Mouse (Mus musculus) liver, embryonic 11.5 days (tissue): Measurements from ENCODE around the gene Supt3. TPM values are rescaled to one million over a fixed set of nuclear protein-coding genes. Genes with fewer than 3 reads are reported as not detected.
A peak's percentile ranks its signal among the peaks of the same experiment; 100 is the strongest.

Experiments
- ATAC-seq: fragments of 200-750 bp; cut with Nextera tagmentation; replicated peaks from 2 replicates; pipeline ENCODE4 v1.8.0; 2017; ENCODE audit warnings: moderate number of reproducible peaks, mild to moderate bottlenecking, moderate TSS enrichment, moderate library complexity; ENCODE audit not compliant: low FRiP score
- DNase-seq: peaks from one replicate; pipeline ENCODE4 v3.0.0-alpha.2; 2017; ENCODE audit warnings: low spot score
- H3K27ac ChIP-seq: fragments of 300-500 bp; sonication (generic); 2 replicates; pipeline ENCODE4 v1.5.1; 2014; ENCODE audit warnings: mild to moderate bottlenecking, low read depth, low read length, control low read depth
- H3K27me3 ChIP-seq: fragments of 300-500 bp; sonication (generic); replicated peaks from 2 replicates; pipeline ENCODE4 v1.6.1; 2014; ENCODE audit warnings: low read length, mixed read lengths; ENCODE audit not compliant: control insufficient read depth, insufficient read depth
- H3K36me3 ChIP-seq: fragments of 300-500 bp; sonication (generic); 2 replicates; pipeline ENCODE4 v1.6.1; 2014; ENCODE audit warnings: mild to moderate bottlenecking, low read length, moderate library complexity, mixed read lengths; ENCODE audit not compliant: control insufficient read depth, insufficient read depth
- H3K4me1 ChIP-seq: fragments of 300-500 bp; sonication (generic); replicated peaks from 2 replicates; pipeline ENCODE4 v1.6.1; 2014; ENCODE audit warnings: low read length, mixed read lengths; ENCODE audit not compliant: control insufficient read depth, insufficient read depth
- H3K4me2 ChIP-seq: fragments of 300-500 bp; sonication (generic); 2 replicates; pipeline ENCODE4 v1.6.1; 2014; ENCODE audit warnings: mild to moderate bottlenecking, control low read depth, moderate library complexity
- H3K4me3 ChIP-seq: fragments of 300-500 bp; sonication (generic); 2 replicates; pipeline ENCODE4 v1.5.1; 2014; ENCODE audit warnings: low read depth, low read length, control low read depth
- H3K9ac ChIP-seq: fragments of 300-500 bp; sonication (generic); 2 replicates; pipeline ENCODE4 v1.6.1; 2014; ENCODE audit warnings: low read depth, low read length, control low read depth
- H3K9me3 ChIP-seq: fragments of 300-500 bp; sonication (generic); 2 replicates; pipeline ENCODE4 v1.6.1; 2016; ENCODE audit warnings: low read length, inconsistent platforms, mixed read lengths; ENCODE audit not compliant: control insufficient read depth
- WGBS: fragments of 180-500 bp; shearing (Covaris S2); extraction: QIAGEN DNeasy Blood & Tissue Kit; methylation state at CpG from one replicate; pipeline ENCODE4 v1.1.7; 2014; 5-methylcytosine and 5-hydroxymethylcytosine counted together
- polyA plus RNA-seq: library from polyadenylated mRNA; unstranded; fragments of >200 nt; fragmentation: Nextera tagmentation; extraction: Ambion mirVana; gene quantifications from 2 replicates; pipeline ENCODE4 v1.2.1, GENCODE M21; 2014

Gene Supt3
- polyA plus RNA-seq, 1 experiment from 2014 or later: 17.7 TPM

DNA sequence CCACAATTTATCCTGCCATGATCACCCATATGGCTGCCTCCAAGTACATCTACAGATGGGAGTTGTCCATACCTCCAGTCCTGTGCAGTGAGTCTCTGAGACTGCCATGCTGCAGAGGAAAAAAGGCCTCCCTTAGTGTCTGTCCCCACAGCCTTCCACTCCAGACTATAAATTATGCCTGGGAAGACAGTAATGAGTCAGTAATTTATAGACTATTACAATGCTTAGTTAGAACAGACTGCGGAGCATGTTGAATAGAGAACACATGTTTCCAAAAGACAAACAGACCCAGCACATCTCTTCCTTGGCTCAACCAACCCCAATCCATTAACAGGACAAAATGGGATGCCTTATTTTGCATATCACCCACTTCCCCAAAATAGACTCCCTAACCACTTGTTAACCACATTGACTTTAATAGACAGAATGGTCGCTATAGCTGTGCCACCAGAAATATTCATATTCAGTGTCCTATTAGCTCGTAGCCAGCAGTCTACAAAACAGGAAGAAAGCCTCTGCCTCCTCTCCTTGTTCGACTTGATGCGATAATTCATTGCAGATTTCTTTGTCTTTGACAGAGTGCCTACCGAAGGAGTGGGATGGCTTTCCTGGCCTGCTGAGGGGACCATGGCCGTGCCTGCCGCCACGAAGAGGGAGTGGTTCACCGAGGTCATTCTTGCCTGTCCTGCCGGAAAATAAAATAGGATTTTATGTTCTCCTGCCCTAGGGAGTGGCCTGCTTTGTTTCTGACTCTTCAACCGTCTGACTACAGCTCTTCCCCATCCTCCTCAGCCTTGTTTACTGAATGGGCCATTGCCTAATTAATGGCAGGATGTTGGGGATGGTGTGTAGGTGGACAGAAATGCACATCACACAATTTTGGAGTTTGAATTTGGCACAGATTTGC, 341.9 kb downstream of the Supt3 start:
- no peak overlapping the region for H3K4me2 ChIP-seq
- H3K4me1 ChIP-seq: no peaks in the 10 kb centered on the region
- no peaks in the 10 kb centered on the region for H3K27me3 ChIP-seq
- no peak overlapping the region for H3K27ac ChIP-seq
- no peak overlapping the region for H3K4me3 ChIP-seq
- 62% methylated on average over 12 of the region's 12 CpGs for WGBS
- no peak overlapping the region for H3K9ac ChIP-seq
- no peak for ATAC-seq
- peak; percentile 24 for DNase-seq
- H3K9me3 ChIP-seq: no peaks in the 10 kb centered on the region
- no peaks in the 10 kb centered on the region for H3K36me3 ChIP-seq

DNA sequence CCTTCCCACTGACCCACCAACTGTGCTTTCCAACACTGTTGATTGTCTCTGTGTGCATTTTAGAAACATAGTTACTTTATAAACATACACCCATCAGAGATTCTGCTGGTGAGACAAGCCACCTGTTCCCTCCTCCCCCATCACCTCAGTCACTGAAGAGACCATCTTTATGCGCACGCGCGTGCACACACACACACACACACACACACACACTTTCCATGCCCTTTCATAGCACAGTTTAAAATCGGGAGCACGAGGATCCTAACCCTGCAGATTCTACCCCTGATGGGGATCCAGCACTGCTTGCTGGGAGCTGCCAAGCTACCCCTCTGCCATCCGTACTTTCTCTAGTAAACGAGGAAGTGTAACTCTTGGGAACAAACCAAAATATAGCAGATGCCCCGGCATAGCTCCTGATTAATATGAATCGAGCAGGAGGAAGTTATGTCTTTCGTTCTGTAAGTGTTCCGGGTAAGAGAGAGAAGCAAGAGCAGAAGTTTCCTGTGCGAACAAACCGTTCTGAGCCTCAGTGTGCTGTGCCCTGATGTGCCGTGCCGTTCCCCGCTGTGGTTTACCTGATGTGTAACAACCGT, 342.8 kb downstream of the Supt3 start:
- H3K27me3 ChIP-seq: no peaks in the 10 kb centered on the region
- H3K9ac ChIP-seq: no peak overlapping the region
- no peaks in the 10 kb centered on the region for H3K4me1 ChIP-seq
- ATAC-seq (no peak), DNase-seq (peak; percentile 23)
- no peaks in the 10 kb centered on the region for H3K36me3 ChIP-seq
- no peak overlapping the region for H3K27ac ChIP-seq
- WGBS: 80% methylated on average over 18 of the region's 18 CpGs
- H3K4me2 ChIP-seq: no peak overlapping the region
- no peak overlapping the region for H3K4me3 ChIP-seq
- H3K9me3 ChIP-seq: no peaks in the 10 kb centered on the region

DNA sequence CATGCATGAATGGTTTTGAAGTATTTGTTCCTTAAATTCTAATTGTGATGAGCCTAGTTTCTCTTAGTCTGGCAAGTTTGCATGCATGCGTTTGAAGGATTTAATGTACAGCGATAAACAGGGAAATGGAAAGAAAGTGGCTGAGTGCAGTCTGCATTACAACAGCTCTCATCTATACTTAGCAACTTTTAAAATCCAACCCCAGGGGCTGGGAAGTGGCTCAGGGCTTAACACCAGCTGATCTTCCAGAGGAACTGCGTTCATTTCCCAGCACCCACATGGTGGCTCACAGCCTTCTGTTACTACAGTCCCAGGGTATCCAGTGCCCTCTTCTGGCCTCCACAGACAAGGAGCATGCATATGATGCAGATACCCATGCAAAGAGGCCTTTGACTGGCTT, 346.9 kb downstream of the Supt3 start:
- no peak for ATAC-seq
- Histone ChIP-seq H3K27me3 (no peaks in the 10 kb centered on the region), H3K4me3 (no peak overlapping the region), H3K27ac (no peak overlapping the region), H3K36me3 (no peaks in the 10 kb centered on the region), H3K9me3 (no peaks in the 10 kb centered on the region), H3K9ac (no peak overlapping the region), H3K4me2 (no peak overlapping the region), H3K4me1 (no peaks in the 10 kb centered on the region)
- DNase-seq: no peak
- 89% methylated on average over 3 of the region's 3 CpGs for WGBS

DNA sequence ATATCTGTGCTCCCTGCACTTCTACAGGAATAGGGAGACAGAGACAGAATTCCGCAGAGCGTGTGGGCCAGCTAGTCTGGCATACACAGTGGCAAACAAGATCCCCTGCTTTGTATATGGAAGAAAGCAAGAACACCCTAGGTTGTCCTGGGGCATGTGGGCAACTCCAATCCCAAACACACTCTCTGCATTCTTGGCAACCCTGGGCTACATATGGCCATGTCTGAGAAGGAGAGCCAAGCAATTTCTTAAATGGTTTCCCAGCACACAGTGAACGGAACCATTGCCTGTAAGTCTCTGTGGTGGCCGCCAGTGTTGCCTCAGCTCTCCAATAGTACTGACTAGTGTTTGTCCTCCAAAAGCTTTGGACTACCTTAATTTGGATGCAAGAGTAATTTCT, 351.7 kb downstream of the Supt3 start:
- Histone ChIP-seq H3K36me3 (no peaks in the 10 kb centered on the region), H3K4me3 (no peak overlapping the region), H3K9me3 (no peaks in the 10 kb centered on the region), H3K27ac (no peak overlapping the region), H3K4me2 (no peak overlapping the region), H3K4me1 (no peaks in the 10 kb centered on the region), H3K9ac (no peak overlapping the region), H3K27me3 (no peaks in the 10 kb centered on the region)
- DNase-seq (no peak), ATAC-seq (no peak)
- WGBS: 85% methylated on average over 4 of the region's 4 CpGs

DNA sequence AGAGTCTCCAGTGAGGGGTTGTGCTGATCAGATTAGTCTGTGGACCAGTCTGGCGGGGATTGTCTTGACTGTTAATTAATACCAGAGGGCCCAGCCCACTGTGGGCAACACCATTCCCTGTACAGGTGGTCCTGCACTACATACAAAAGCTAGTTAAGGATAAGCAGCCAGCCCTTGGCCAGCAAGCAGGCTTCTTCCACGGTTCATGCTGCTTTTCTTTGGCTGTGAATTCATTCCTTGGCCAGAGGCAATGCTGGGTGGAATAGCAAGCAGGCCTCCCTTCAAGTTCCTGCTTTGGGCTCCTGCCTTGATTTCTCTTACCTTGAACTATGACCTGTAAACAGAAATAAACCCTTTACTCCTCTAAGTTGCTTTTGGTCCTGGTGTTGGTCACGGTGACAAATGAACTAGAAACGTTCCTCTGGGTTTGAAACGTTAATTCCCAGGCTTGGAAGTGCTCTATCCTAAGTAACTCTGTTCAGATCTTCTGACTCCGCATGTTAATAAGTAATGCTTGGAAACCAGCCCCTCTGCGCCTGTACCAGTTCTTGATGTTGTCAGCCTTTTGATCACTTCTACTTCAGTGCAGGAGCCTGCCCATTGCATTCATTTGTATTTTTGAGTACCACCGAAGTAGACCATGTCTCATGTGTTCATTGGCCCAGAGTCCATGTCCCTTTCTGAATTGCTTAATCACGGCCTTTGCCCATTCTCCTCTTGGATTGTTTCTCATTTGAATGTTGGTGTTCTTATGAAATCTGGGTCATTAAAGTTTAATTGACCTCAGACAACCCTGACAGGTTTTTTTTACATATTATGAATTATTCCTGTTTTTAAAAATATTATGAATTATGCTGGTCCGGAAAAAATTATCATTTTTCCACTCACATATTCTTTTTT, 356.8 kb downstream of the Supt3 start:
- Histone ChIP-seq H3K9me3 (no peaks in the 10 kb centered on the region), H3K36me3 (no peaks in the 10 kb centered on the region), H3K4me3 (no peak overlapping the region), H3K27ac (no peak overlapping the region), H3K27me3 (no peaks in the 10 kb centered on the region), H3K9ac (no peak overlapping the region), H3K4me1 (no peaks in the 10 kb centered on the region), H3K4me2 (no peak overlapping the region)
- ATAC-seq (no peak), DNase-seq (no peak)
- WGBS: 82% methylated on average over 10 of the region's 10 CpGs

DNA sequence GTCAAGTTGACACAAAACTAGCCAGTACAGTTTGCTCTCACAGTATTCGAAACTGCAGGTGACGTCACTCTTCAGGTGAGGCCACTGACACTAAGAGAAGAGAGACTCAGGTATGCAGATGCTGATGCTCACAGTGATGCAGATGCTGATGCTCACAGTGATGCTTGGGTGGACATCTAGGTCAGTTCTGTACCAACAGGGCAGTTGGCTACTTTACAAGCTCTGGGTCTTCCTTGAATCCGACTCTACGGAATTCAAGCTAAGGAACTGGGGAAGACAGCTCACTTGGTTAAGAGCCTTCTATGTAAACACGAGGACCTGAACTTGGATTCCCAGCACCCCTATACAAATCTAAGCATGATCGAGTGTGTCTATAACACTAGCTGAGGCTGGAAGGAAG, 359.5 kb downstream of the Supt3 start:
- Histone ChIP-seq H3K36me3 (no peaks in the 10 kb centered on the region), H3K4me3 (no peak overlapping the region), H3K9ac (no peak overlapping the region), H3K9me3 (no peaks in the 10 kb centered on the region), H3K4me2 (no peak overlapping the region), H3K4me1 (no peaks in the 10 kb centered on the region), H3K27me3 (no peaks in the 10 kb centered on the region), H3K27ac (no peak overlapping the region)
- no peak for DNase-seq
- no peak for ATAC-seq
- 84% methylated on average over 6 of the region's 6 CpGs for WGBS

DNA sequence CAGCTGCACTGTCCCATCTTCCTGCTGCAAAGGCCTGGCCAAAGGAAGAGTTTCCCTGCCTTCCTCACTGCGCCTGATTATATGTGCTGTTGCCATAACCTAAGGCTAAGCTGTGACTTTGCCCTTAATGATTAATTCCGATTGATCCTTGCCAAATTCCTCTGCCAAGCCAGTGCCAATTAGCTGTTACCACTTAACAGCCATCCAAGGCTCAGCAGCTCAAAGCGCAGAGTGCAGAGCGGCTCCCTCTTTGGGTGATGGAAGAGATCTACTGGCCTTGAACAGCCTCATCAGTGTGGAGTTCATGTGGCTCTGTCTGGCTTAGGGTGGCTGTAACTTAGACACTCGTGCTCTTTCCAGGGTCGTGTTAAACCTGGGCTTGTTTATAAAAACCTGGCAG, 366.1 kb downstream of the Supt3 start:
- no peak for DNase-seq
- ATAC-seq: no peak
- Histone ChIP-seq H3K27me3 (no peaks in the 10 kb centered on the region), H3K9ac (no peak overlapping the region), H3K4me3 (no peak overlapping the region), H3K4me1 (no peaks in the 10 kb centered on the region), H3K9me3 (no peaks in the 10 kb centered on the region), H3K36me3 (no peaks in the 10 kb centered on the region), H3K4me2 (no peak overlapping the region), H3K27ac (no peak overlapping the region)
- WGBS: 74% methylated on average over 6 of the region's 6 CpGs

DNA sequence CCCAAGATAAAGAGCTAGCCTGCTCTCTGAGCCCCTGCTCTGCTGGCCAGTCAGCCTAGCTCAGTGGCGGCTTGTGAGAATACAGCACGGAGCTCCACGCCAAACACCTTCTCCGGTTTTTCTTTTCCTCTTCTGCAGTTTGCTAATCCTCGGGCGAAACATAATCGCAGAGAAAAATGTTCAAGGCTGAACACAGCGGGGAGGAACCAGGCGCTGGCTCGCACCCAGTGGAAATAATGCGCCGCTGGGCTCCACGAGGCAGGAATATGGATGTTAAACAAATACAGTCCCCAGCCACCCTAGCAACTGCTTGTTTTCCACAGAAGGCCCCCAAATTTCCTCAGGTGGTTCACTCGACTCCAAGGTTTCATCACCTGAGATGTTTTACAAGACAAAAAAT, 367.7 kb downstream of the Supt3 start:
- Histone ChIP-seq H3K36me3 (no peaks in the 10 kb centered on the region), H3K27ac (no peak overlapping the region), H3K9ac (no peak overlapping the region), H3K4me2 (no peak overlapping the region), H3K4me3 (no peak overlapping the region), H3K9me3 (no peaks in the 10 kb centered on the region), H3K27me3 (no peaks in the 10 kb centered on the region), H3K4me1 (no peaks in the 10 kb centered on the region)
- DNase-seq (no peak), ATAC-seq (no peak)
- 86% methylated on average over 14 of the region's 14 CpGs for WGBS
